Mouse (Mus musculus): ENCODE data around the gene Hectd2.

DNA sequence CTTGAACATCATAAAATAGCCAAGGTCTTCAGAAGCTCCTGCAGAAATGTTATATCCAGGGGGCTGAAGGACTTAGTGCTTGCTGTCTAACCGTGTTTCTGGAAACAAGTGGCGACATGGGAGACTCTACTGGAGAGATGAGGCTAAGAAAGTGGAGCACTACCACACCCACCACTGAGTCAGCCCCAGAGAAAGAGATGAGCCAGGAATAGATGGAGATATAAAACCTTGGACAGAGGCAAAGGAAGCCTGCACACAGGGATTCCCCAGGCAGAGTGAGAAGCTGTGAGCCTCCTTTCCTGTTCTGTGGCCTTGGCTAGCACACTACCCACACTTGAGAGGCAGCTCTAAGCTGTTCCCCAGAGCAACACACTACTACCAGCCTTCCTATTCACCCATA lies 49.7 kb upstream of the Hectd2 start:
- TF ChIP-seq GATA1 (IDR thresholded peaks at IDR 0.05; ENCODE audit: low read length): no peak
- no peak for TF ChIP-seq TAL1 (IDR thresholded peaks at IDR 0.05; ENCODE audit: low read length)
